Mouse (Mus musculus): ENCODE results near the gene Maf. TPM values are rescaled to one million over a fixed set of nuclear protein-coding genes. Genes with fewer than 3 reads are reported as not detected.

The Maf gene
- polyA plus RNA-seq, 1 experiment from 2014 or later = 14.8 TPM

GRCm38 (mm10) chr8:115639951-115640350 lies 67.6 kb downstream of the Maf start:
- Histone ChIP-seq H3K27ac (replicated peaks; ENCODE audit: low read depth, low read length) (no peak overlapping the region), H3K36me3 (ENCODE audit: control insufficient read depth, insufficient read depth, low read length) (no peaks in the 10 kb centered on the region), H3K9me3 (ENCODE audit: control insufficient read depth, low read length) (no peaks in the 10 kb centered on the region), H3K4me2 (ENCODE audit: low read depth, low read length) (no peak overlapping the region), H3K4me1 (ENCODE audit: control insufficient read depth, insufficient read depth, low read length) (no peaks in the 10 kb centered on the region), H3K4me3 (ENCODE audit: low read depth, low read length) (no peak overlapping the region), H3K27me3 (replicated peaks; ENCODE audit: control insufficient read depth, insufficient read depth, low read length) (no peaks in the 10 kb centered on the region), H3K9ac (ENCODE audit: low read depth, low read length) (no peak overlapping the region)
- WGBS = 65% methylated on average over 5 of the region's 5 CpGs
- DNase-seq (ENCODE audit: low spot score) (no peak), ATAC-seq (ENCODE audit: low read depth) (no peak)

- Histone ChIP-seq H3K27me3 (replicated peaks; ENCODE audit: control insufficient read depth, insufficient read depth, low read length) (no peaks in the 10 kb centered on the region), H3K4me3 (ENCODE audit: low read depth, low read length) (no peak overlapping the region), H3K9me3 (ENCODE audit: control insufficient read depth, low read length) (no peaks in the 10 kb centered on the region), H3K9ac (ENCODE audit: low read depth, low read length) (no peak overlapping the region), H3K4me1 (ENCODE audit: control insufficient read depth, insufficient read depth, low read length) (no peaks in the 10 kb centered on the region), H3K27ac (replicated peaks; ENCODE audit: low read depth, low read length) (no peak overlapping the region), H3K4me2 (ENCODE audit: low read depth, low read length) (no peak overlapping the region), H3K36me3 (ENCODE audit: control insufficient read depth, insufficient read depth, low read length) (no peaks in the 10 kb centered on the region)
- no peak for DNase-seq (ENCODE audit: low spot score)
- WGBS = 74% methylated on average over 6 of the region's 6 CpGs
- ATAC-seq (ENCODE audit: low read depth) = no peak
Observed at GRCm38 (mm10) chr8:115636751-115637150, 70.8 kb downstream of the Maf start.

Measured in embryonic facial prominence, embryonic 14.5 days (tissue).